Mouse (Mus musculus) lung, embryonic 14.5 days (tissue): ENCODE measurements around the gene E030025P04Rik. TPM values are rescaled to one million over a fixed set of nuclear protein-coding genes. Genes with fewer than 3 reads are reported as not detected.

Experiments used
- ATAC-seq: fragments of 200-750 bp; cut with Nextera tagmentation; 2 replicates; pipeline ENCODE4 v1.8.0; 2017; ENCODE audit warnings: mild to moderate bottlenecking, moderate TSS enrichment, moderate library complexity; ENCODE audit not compliant: insufficient read depth
- DNase-seq: peaks from one replicate; pipeline ENCODE4 v3.0.0-alpha.2; 2015
- H3K27ac ChIP-seq: fragments of 300-500 bp; sonication (generic); 2 replicates; pipeline ENCODE4 v1.5.1; 2014; ENCODE audit warnings: low read depth, mild to moderate bottlenecking, moderate library complexity
- H3K27me3 ChIP-seq: fragments of 300-500 bp; sonication (generic); 2 replicates; pipeline ENCODE4 v1.6.1; 2014; ENCODE audit warnings: low read length, control low read depth; ENCODE audit not compliant: insufficient read depth
- H3K36me3 ChIP-seq: fragments of 300-500 bp; sonication (generic); 2 replicates; pipeline ENCODE4 v1.6.1; 2014; ENCODE audit warnings: control low read depth; ENCODE audit not compliant: insufficient read depth
- H3K4me1 ChIP-seq: fragments of 300-500 bp; sonication (generic); 2 replicates; pipeline ENCODE4 v1.6.1; 2014; ENCODE audit warnings: antibody characterized with exemption, control low read depth; ENCODE audit not compliant: insufficient read depth
- H3K4me2 ChIP-seq: fragments of 300-500 bp; sonication (generic); 2 replicates; pipeline ENCODE4 v1.6.1; 2014; ENCODE audit warnings: mild to moderate bottlenecking
- H3K4me3 ChIP-seq: fragments of 300-500 bp; sonication (generic); 2 replicates; pipeline ENCODE4 v1.5.1; 2014; ENCODE audit warnings: low read depth, low read length
- H3K9ac ChIP-seq: fragments of 300-500 bp; sonication (generic); 2 replicates; pipeline ENCODE4 v1.6.1; 2014
- H3K9me3 ChIP-seq: fragments of 300-500 bp; sonication (generic); 2 replicates; pipeline ENCODE4 v1.6.1; 2016; ENCODE audit warnings: low read depth, low read length, control low read depth
- CTCF ChIP-seq: IDR thresholded peaks from 2 replicates; pipeline ENCODE4 v1.5.1; 2016; ENCODE audit warnings: antibody characterized with exemption, low read depth
- WGBS: fragments of 180-500 bp; shearing (Covaris S2); extraction: QIAGEN DNeasy Blood & Tissue Kit; methylation state at CpG from one replicate; pipeline ENCODE4 v1.1.7; 2014; 5-methylcytosine and 5-hydroxymethylcytosine counted together
- polyA plus RNA-seq: library from polyadenylated mRNA; unstranded; fragments of >200 nt; fragmentation: Nextera tagmentation; extraction: Ambion mirVana; gene quantifications from 2 replicates; pipeline ENCODE4 v1.2.1, GENCODE M21; 2014

E030025P04Rik gene
- polyA plus RNA-seq, 1 experiment from 2014 or later: not detected

GRCm38 (mm10) chr11:109125451-109125850, 18.7 kb downstream of the E030025P04Rik start:
- WGBS: 72% methylated on average over 5 of the region's 5 CpGs
- ATAC-seq (no peak), DNase-seq (peak; percentile 23)
- no peak overlapping the region for H3K27ac ChIP-seq
- no peak overlapping the region for H3K9ac ChIP-seq
- H3K27me3 ChIP-seq: no peaks in the 10 kb centered on the region
- TF ChIP-seq CTCF: no peak
- H3K9me3 ChIP-seq: no peaks in the 10 kb centered on the region
- H3K36me3 ChIP-seq: no peaks in the 10 kb centered on the region
- H3K4me3 ChIP-seq: no peak overlapping the region
- H3K4me2 ChIP-seq: no peak overlapping the region
- H3K4me1 ChIP-seq: no peaks in the 10 kb centered on the region

GRCm38 (mm10) chr11:109124284-109124683, 19.9 kb downstream of the E030025P04Rik start:
- H3K9ac ChIP-seq: no peak overlapping the region
- no peaks in the 10 kb centered on the region for H3K27me3 ChIP-seq
- H3K4me3 ChIP-seq: no peak overlapping the region
- H3K27ac ChIP-seq: no peak overlapping the region
- H3K36me3 ChIP-seq: no peaks in the 10 kb centered on the region
- H3K9me3 ChIP-seq: no peaks in the 10 kb centered on the region
- DNase-seq (peak; percentile 49), ATAC-seq (no peak)
- 54% methylated on average over 3 of the region's 3 CpGs for WGBS
- H3K4me2 ChIP-seq: no peak overlapping the region
- no peaks in the 10 kb centered on the region for H3K4me1 ChIP-seq
- peak; percentile 61 for TF ChIP-seq CTCF

DNA sequence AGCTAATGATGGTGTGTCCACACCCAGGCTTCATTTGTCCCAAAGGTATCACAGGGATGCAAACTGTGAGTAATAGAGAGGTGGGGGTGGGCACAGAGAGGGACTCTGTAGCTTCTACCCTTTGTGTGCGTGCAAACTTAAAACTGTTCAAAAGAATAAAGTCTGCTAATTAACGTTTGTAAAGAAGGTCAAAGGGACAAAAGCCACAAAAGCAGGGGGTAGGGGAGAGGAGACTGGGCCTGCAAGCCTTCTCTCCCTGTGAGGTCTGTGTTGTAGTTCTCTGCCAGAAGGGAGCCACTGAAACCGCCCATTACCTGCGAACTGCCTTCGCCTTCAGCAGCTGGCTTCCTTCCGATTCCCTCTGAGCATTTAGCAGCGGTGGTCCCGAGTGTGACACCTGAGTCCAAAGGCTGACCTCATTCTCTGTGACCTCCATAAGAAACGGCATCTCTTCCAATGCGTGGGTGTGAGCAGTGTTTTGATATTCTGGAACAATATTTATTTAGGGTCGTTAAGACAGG, 34.3 kb downstream of the E030025P04Rik start:
- no peak for ATAC-seq
- Histone ChIP-seq H3K4me3 (no peak overlapping the region), H3K4me1 (no peaks in the 10 kb centered on the region), H3K9me3 (no peaks in the 10 kb centered on the region), H3K9ac (no peak overlapping the region), H3K27me3 (no peaks in the 10 kb centered on the region), H3K4me2 (no peak overlapping the region), H3K27ac (no peak overlapping the region), H3K36me3 (no peaks in the 10 kb centered on the region)
- WGBS: 31% methylated on average over 11 of the region's 11 CpGs
- DNase-seq: no peak
- TF ChIP-seq CTCF: no peak

DNA sequence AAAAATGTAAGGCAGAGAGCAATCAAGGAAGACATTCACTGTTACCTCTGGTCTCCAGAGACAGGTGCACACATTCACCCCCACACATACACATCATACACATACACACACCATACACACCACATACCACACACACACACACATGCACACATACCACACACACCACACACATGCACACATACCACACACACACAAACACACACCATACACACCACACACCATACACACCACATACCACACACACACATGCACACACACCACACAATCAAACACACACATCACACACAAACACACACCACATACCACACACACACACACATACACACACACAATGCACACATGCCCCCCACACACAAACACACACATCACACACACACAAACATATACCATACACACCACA, 35.1 kb downstream of the E030025P04Rik start:
- Histone ChIP-seq H3K27me3 (no peaks in the 10 kb centered on the region), H3K4me1 (no peaks in the 10 kb centered on the region), H3K36me3 (no peaks in the 10 kb centered on the region), H3K9me3 (no peaks in the 10 kb centered on the region), H3K4me2 (no peak overlapping the region), H3K9ac (no peak overlapping the region), H3K4me3 (no peak overlapping the region), H3K27ac (no peak overlapping the region)
- ATAC-seq (no peak), DNase-seq (no peak)
- no peak for TF ChIP-seq CTCF

DNA sequence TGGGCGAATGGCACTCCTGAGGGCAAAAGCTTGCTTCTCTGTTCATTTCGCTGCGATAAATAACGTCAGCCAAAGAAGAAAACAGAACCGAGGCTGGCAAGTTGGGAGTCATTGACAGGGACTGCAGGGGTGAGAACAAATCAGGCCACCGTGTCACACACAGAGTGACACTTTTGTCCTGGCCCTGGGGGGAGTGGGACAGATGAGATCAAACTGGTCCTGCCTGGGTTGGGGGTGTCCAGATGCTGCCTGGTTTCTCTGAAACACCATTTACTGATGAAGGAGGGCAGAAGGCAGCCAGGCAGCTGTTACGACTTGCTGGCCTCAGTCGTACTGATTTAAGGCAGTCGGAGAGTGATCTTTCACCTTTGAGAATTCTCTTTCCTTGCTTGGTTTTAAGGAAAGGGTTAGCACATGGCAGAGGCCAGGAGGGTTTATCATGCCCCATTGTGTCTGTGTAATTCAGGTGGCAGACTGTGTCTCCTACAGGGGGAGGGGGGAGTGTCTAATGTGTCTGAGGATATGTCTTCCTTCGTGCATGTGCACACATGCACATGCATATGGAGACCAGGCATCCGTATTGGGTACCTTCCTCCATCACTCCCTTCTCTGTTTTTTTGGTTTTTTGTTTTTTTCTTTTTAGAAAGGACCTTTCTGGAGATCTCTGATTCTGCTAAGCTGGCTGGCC, 36.5 kb downstream of the E030025P04Rik start:
- no peak for DNase-seq
- H3K4me3 ChIP-seq: no peak overlapping the region
- H3K9me3 ChIP-seq: no peaks in the 10 kb centered on the region
- H3K27ac ChIP-seq: no peak overlapping the region
- no peaks in the 10 kb centered on the region for H3K4me1 ChIP-seq
- H3K27me3 ChIP-seq: no peaks in the 10 kb centered on the region
- H3K36me3 ChIP-seq: no peaks in the 10 kb centered on the region
- no peak overlapping the region for H3K9ac ChIP-seq
- no peak overlapping the region for H3K4me2 ChIP-seq
- 44% methylated on average over 11 of the region's 11 CpGs for WGBS
- no peak for ATAC-seq
- TF ChIP-seq CTCF: no peak

- H3K4me2 ChIP-seq: no peak overlapping the region
- no peaks in the 10 kb centered on the region for H3K36me3 ChIP-seq
- no peak overlapping the region for H3K4me3 ChIP-seq
- H3K27ac ChIP-seq: 0 out of 2 replicates have a peak overlapping the region, but pooled peaks have one; percentile 24
- H3K9ac ChIP-seq: no peak overlapping the region
- TF ChIP-seq CTCF: no peak
- H3K27me3 ChIP-seq: no peaks in the 10 kb centered on the region
- no peaks in the 10 kb centered on the region for H3K9me3 ChIP-seq
- DNase-seq (peak; percentile 49), ATAC-seq (no peak)
- 13% methylated on average over 8 of the region's 8 CpGs for WGBS
- no peaks in the 10 kb centered on the region for H3K4me1 ChIP-seq
Measured at GRCm38 (mm10) chr11:109106751-109107150, 37.4 kb downstream of the E030025P04Rik start.

DNA sequence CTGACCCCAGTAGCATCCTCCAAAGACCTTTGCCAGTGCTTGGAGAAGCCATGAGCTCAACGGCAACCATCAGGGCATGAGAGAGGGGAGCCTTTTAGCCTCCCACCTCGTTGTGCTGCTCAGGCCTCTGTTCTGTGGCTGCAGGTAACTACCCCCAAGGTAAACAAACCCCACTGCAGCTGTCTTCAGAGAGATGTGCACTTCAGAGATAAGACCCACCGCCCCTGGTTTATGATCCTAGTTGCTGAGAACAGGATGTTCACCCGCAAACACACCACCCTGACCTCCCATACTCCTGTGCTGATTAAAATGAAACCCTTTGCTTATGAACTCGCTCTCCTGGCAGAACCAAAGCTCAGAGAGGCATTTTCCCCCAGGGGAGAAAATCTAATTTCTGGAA, 38.0 kb downstream of the E030025P04Rik start:
- Histone ChIP-seq H3K4me3 (no peak overlapping the region), H3K27ac (no peak overlapping the region), H3K9ac (no peak overlapping the region), H3K9me3 (no peaks in the 10 kb centered on the region), H3K4me1 (no peaks in the 10 kb centered on the region), H3K27me3 (no peaks in the 10 kb centered on the region), H3K4me2 (no peak overlapping the region), H3K36me3 (no peaks in the 10 kb centered on the region)
- WGBS: 20% methylated on average over 5 of the region's 5 CpGs
- no peak for TF ChIP-seq CTCF
- DNase-seq (no peak), ATAC-seq (no peak)

- Histone ChIP-seq H3K9ac (no peak overlapping the region), H3K4me1 (no peaks in the 10 kb centered on the region), H3K27me3 (no peaks in the 10 kb centered on the region), H3K4me2 (no peak overlapping the region), H3K9me3 (no peaks in the 10 kb centered on the region), H3K36me3 (no peaks in the 10 kb centered on the region), H3K4me3 (no peak overlapping the region), H3K27ac (no peak overlapping the region)
- 94% methylated on average over 3 of the region's 3 CpGs for WGBS
- ATAC-seq: no peak
- no peak for TF ChIP-seq CTCF
- no peak for DNase-seq
Measured at GRCm38 (mm10) chr11:109103386-109103785, 40.8 kb downstream of the E030025P04Rik start.
